Comparison of ENCODE assay signal across 17 mouse cellular contexts in the genomic region with DNA sequence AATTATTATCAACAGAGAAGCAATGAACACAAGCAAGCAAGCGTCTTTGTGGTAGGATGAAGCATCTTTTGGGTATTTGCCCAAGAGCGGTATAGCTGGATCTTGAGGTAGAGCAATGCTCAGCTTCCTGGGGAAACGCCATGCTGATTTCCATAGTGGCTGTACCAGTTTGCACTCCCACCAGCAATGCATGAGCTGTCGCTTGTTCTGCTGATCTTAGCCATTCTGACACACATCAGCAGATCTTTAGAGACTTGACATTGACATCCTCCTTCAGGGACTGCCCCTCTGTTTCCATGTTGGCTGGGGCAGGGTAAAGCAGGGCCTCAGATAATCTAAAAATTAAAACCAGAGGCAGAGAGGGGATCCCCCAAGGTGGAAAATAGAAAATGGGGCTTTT.
"Had no signal": no experiment of that assay in that cellular context is flagged by ENCODE, and none has a peak within 500 bp of the region (broad histone marks: within the 10 kb centered on the region; RNA-seq: fewer than 3 reads in every experiment).

No protein-coding gene starts in this region.

- H3K27ac ChIP-seq: kidney, postnatal 0 days; layer of hippocampus, adult 2 months; liver, embryonic 13.5 days; midbrain, embryonic 12.5 days; midbrain, embryonic 15.5 days; neural tube, embryonic 13.5 days; stomach, embryonic 15.5 days had no signal

- H3K9me3 ChIP-seq: liver, embryonic 13.5 days; midbrain, embryonic 12.5 days; midbrain, embryonic 15.5 days; neural tube, embryonic 13.5 days; stomach, embryonic 15.5 days had no signal

- ATAC-seq: midbrain, embryonic 15.5 days had no signal

- H3K27me3 ChIP-seq: midbrain, embryonic 12.5 days; midbrain, embryonic 15.5 days; neural tube, embryonic 13.5 days; stomach, embryonic 15.5 days had no signal

- DNase-seq: kidney, adult 2 months; kidney, postnatal 25 days; layer of hippocampus, adult 9-11 months; liver, embryonic 13.5 days; lung, adult 2 months; lung, postnatal 14 days; lung, postnatal 4 days; retina, postnatal 1 day; right cerebral cortex, postnatal 25 days; spleen, adult 18-20 months; thymus, postnatal 36 days had no signal

- H3K4me1 ChIP-seq: midbrain, embryonic 15.5 days; stomach, embryonic 15.5 days had no signal

- H3K36me3 ChIP-seq: liver, embryonic 13.5 days; midbrain, embryonic 12.5 days; midbrain, embryonic 15.5 days; neural tube, embryonic 13.5 days; stomach, embryonic 15.5 days had no signal

- H3K4me2 ChIP-seq: liver, embryonic 13.5 days; midbrain, embryonic 12.5 days; midbrain, embryonic 15.5 days; neural tube, embryonic 13.5 days; stomach, embryonic 15.5 days had no signal

- H3K4me3 ChIP-seq: layer of hippocampus, adult 2 months; liver, embryonic 13.5 days; midbrain, embryonic 12.5 days; midbrain, embryonic 15.5 days; neural tube, embryonic 13.5 days; stomach, embryonic 15.5 days had no signal

- H3K9ac ChIP-seq: liver, embryonic 13.5 days; midbrain, embryonic 12.5 days; midbrain, embryonic 15.5 days; neural tube, embryonic 13.5 days; stomach, embryonic 15.5 days had no signal
